Mouse (Mus musculus): ENCODE measurements around the gene Crk.

DNA sequence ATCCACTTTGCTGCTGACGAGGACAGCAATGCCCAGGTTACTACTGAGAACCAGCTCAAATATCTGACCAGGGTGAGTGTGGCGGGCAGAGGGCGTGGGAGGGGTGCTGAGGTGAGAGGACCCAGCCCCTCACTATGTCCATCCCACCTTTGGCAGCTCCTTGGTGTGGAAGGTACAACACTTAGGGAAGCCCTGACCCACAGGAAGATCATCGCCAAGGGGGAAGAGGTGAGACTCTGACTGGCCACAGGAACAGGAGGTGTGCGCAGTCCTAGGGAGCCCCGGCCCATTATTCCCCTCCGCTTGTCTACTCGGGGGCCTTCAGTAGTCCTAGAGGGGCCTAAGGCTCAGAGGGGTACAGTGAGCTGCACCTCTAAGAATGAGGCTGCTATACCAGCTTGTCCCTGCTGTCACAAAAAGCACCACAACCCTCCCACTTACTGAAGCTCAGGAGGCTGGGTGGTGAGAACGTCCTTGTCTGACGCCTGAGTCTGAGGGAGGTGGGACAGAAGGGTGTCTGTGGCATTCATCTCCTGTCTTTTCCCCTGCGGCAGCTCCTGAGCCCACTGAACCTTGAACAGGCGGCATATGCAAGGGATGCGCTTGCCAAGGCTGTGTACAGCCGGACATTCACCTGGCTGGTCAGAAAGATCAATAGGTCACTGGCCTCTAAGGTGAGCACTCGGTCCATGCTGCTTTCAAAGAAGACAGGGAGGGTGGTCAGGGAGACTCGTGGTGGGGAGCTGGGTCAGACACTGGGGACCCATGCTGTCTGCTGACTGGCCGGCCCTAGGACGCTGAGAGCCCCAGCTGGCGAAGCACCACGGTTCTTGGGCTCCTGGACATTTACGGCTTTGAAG is 17.9 kb upstream of the Crk start:
- TF ChIP-seq CTCF (IDR thresholded peaks at IDR 0.05; ENCODE audit: control insufficient read depth, insufficient read depth, low read length) (no peak), POLR2A (IDR thresholded peaks at IDR 0.05; ENCODE audit: borderline replicate concordance, control insufficient read depth, low read depth, low read length) (no peak)

All from bone marrow, adult 2 months (tissue).